Mouse (Mus musculus) lung, postnatal 14 days (tissue): ENCODE data around the gene Atp6v1fnb.

Experiments
- DNase-seq: peaks from one replicate; pipeline ENCODE4 v3.0.0; 2021

The Atp6v1fnb gene

GRCm38 (mm10) chr6:29467583-29468354 lies 3.5 kb upstream of the Atp6v1fnb start, which contains the start of gene Atp6v1f:
Gene Atp6v1f (plus strand): TSS chr6:29467718.
- peak; percentile 94 for DNase-seq

- no peak for DNase-seq
These were observed 2.4 kb upstream of the Atp6v1fnb start for GRCm38 (mm10) chr6:29468851-29469250.

GRCm38 (mm10) chr6:29473941-29474691 lies 2.9 kb downstream of the Atp6v1fnb start:
- DNase-seq, result peak; percentile 78

- no peak for DNase-seq
These were observed 3.5 kb downstream of the Atp6v1fnb start for GRCm38 (mm10) chr6:29474736-29475135.

- no peak for DNase-seq
These were observed 11.5 kb downstream of the Atp6v1fnb start for GRCm38 (mm10) chr6:29482691-29483090.

- peak; percentile 83 for DNase-seq
These were observed 13.7 kb downstream of the Atp6v1fnb start for GRCm38 (mm10) chr6:29484716-29485559.

- no peak for DNase-seq
These were observed 14.7 kb downstream of the Atp6v1fnb start for GRCm38 (mm10) chr6:29485951-29486350.

- peak; percentile 24 for DNase-seq
These were observed 22.9 kb downstream of the Atp6v1fnb start for GRCm38 (mm10) chr6:29494101-29494500.

- no peak for DNase-seq
These were observed 25.0 kb downstream of the Atp6v1fnb start for GRCm38 (mm10) chr6:29496270-29496669.

GRCm38 (mm10) chr6:29497791-29498190 lies 26.6 kb downstream of the Atp6v1fnb start:
- no peak for DNase-seq

- DNase-seq, result no peak
These were observed 28.9 kb downstream of the Atp6v1fnb start for GRCm38 (mm10) chr6:29500177-29500576.

GRCm38 (mm10) chr6:29500810-29501209 lies 29.6 kb downstream of the Atp6v1fnb start:
- DNase-seq, result no peak

- DNase-seq, result no peak
These were observed 30.4 kb downstream of the Atp6v1fnb start for GRCm38 (mm10) chr6:29501599-29501998.

- DNase-seq, result no peak
These were observed 34.3 kb downstream of the Atp6v1fnb start for GRCm38 (mm10) chr6:29505493-29505892.

- no peak for DNase-seq
These were observed 35.6 kb downstream of the Atp6v1fnb start for GRCm38 (mm10) chr6:29506834-29507233.

GRCm38 (mm10) chr6:29507447-29508309 lies 36.4 kb downstream of the Atp6v1fnb start, which contains the start of gene Kcp:
Gene Kcp (minus strand): TSS chr6:29507952.
- no peak for DNase-seq

- DNase-seq, result no peak
These were observed 37.8 kb downstream of the Atp6v1fnb start for GRCm38 (mm10) chr6:29509086-29509485.

GRCm38 (mm10) chr6:29513284-29513683 lies 42.0 kb downstream of the Atp6v1fnb start:
- DNase-seq, result peak; percentile 46

- DNase-seq, result peak; percentile 82
These were observed 45.9 kb downstream of the Atp6v1fnb start for GRCm38 (mm10) chr6:29517139-29517538.

- DNase-seq, result no peak
These were observed 51.5 kb downstream of the Atp6v1fnb start for GRCm38 (mm10) chr6:29522626-29523300.
